Mouse (Mus musculus) embryonic facial prominence, embryonic 10.5 days (tissue): Measurements from ENCODE around the gene Rps3. TPM values are rescaled to one million over a fixed set of nuclear protein-coding genes. Genes with fewer than 3 reads are reported as not detected.
A peak's percentile ranks its signal among the peaks of the same experiment; 100 is the strongest.

Source experiments
- DNase-seq: peaks from one replicate; pipeline ENCODE4 v3.0.0-alpha.2; 2017; ENCODE audit warnings: low spot score
- H3K27ac ChIP-seq: fragments of 300-500 bp; sonication (generic); replicated peaks from 2 replicates; pipeline ENCODE4 v1.5.1; 2016; ENCODE audit warnings: mild to moderate bottlenecking
- H3K27me3 ChIP-seq: fragments of 300-500 bp; sonication (generic); replicated peaks from 2 replicates; pipeline ENCODE4 v1.6.1; 2016; ENCODE audit warnings: low read depth, mild to moderate bottlenecking; ENCODE audit not compliant: poor library complexity, severe bottlenecking
- H3K36me3 ChIP-seq: fragments of 300-500 bp; sonication (generic); replicated peaks from 2 replicates; pipeline ENCODE4 v1.6.1; 2016; ENCODE audit warnings: mild to moderate bottlenecking, moderate library complexity
- H3K4me1 ChIP-seq: fragments of 300-500 bp; sonication (generic); 2 replicates; pipeline ENCODE4 v1.6.1; 2016
- H3K4me3 ChIP-seq: fragments of 300-500 bp; sonication (generic); 2 replicates; pipeline ENCODE4 v1.5.1; 2016; ENCODE audit warnings: mild to moderate bottlenecking, moderate library complexity
- H3K9me3 ChIP-seq: fragments of 300-500 bp; sonication (generic); 2 replicates; pipeline ENCODE4 v1.6.1; 2016; ENCODE audit warnings: mild to moderate bottlenecking
- WGBS: fragments of 180-500 bp; shearing (Covaris S2); methylation state at CpG from one replicate; pipeline ENCODE4 v1.1.7; 2016; 5-methylcytosine and 5-hydroxymethylcytosine counted together
- polyA plus RNA-seq: library from polyadenylated mRNA; unstranded; fragments of >200 nt; fragmentation: Nextera tagmentation; extraction: Ambion mirVana; gene quantifications from 2 replicates; pipeline ENCODE4 v1.2.1, GENCODE M21; 2016

Rps3 gene
- polyA plus RNA-seq, 1 experiment from 2014 or later, result 805 TPM

DNA sequence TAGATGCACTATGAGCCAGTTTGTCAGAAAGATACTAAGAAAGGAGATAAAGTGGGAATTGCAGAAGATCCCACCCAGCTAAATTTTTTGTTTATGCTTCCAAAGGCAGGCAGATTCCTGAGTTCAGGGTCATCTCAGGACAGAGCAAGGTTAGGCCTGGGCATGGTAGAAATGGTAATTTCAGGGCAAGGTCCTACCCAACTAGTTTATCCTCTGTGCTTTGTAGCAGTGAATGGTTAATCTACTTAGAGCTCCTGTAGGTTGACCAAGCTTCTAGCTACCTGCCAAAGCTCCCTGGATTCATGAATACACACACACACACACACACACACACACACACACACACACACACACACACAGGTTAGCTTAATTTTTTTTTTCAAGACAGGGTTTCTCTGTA, 21.0 kb upstream of the Rps3 start:
- DNase-seq, result no peak
- Histone ChIP-seq H3K27ac (no peak overlapping the region), H3K4me3 (no peak overlapping the region), H3K9me3 (no peaks in the 10 kb centered on the region), H3K36me3 (no peaks in the 10 kb centered on the region), H3K4me1 (peaks cover 3% of the 10 kb centered on the region; the same call in 1 of the 2 replicates), H3K27me3 (no peaks in the 10 kb centered on the region)

DNA sequence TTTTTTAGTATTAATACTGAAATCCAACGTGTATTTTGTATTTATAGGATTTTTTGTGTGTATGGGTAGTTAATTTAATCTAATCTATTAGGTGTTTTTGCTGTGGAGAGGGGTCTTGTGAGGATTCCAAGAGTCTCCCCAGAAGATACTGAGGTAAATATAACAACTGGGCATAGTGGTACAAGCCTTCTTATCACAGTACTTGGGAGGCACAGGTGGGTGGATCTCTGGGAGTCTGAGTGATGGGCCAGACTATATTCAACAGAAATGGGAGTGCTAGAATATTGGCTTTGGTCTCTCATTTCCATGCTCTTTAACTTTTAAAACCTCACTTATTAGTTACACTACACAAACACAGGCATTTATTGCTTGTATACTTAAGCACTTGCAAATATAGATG, 17.6 kb upstream of the Rps3 start:
- Histone ChIP-seq H3K27ac (no peak overlapping the region), H3K4me1 (peaks cover 3% of the 10 kb centered on the region; the same call in 1 of the 2 replicates), H3K9me3 (no peaks in the 10 kb centered on the region), H3K4me3 (no peak overlapping the region), H3K36me3 (no peaks in the 10 kb centered on the region), H3K27me3 (no peaks in the 10 kb centered on the region)
- WGBS, result 41% methylated on average over 1 of the region's 1 CpGs
- DNase-seq, result no peak

DNA sequence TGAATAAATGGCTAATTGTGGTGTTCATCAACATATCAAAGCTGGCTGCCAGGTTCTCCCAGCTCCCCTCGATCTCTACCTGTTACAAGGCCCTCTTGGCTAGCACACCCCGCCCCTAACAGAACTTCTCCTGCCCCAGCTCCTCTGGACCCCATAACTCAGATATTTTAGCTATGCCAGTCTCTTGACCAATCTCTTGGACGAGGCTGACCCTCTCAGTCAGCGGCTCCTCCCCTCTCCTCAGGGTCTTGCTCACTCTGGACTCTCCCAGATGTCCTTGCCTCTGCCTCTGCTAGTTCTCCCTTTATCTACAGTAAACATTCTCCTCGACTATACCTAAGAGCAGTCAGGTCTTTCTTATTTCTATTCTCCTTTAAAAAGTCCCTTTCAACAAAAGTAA, 17.1 kb upstream of the Rps3 start:
- Histone ChIP-seq H3K9me3 (no peaks in the 10 kb centered on the region), H3K27ac (no peak overlapping the region), H3K4me1 (peaks cover 3% of the 10 kb centered on the region; the same call in 1 of the 2 replicates), H3K36me3 (no peaks in the 10 kb centered on the region), H3K4me3 (no peak overlapping the region), H3K27me3 (no peaks in the 10 kb centered on the region)
- WGBS, result 26% methylated on average over 5 of the region's 5 CpGs
- peak; percentile 21 for DNase-seq

GRCm38 (mm10) chr7:99500201-99500600, 16.7 kb upstream of the Rps3 start:
- peak; percentile 87 for DNase-seq
- Histone ChIP-seq H3K27ac (no peak overlapping the region), H3K4me1 (peaks cover 3% of the 10 kb centered on the region; the same call in 1 of the 2 replicates), H3K4me3 (no peak overlapping the region), H3K36me3 (no peaks in the 10 kb centered on the region), H3K9me3 (no peaks in the 10 kb centered on the region), H3K27me3 (no peaks in the 10 kb centered on the region)
- 2% methylated on average over 8 of the region's 8 CpGs for WGBS

- no peaks in the 10 kb centered on the region for H3K27me3 ChIP-seq
Observed at GRCm38 (mm10) chr7:99499128-99499527, 15.6 kb upstream of the Rps3 start.

GRCm38 (mm10) chr7:99489708-99490107, 6.2 kb upstream of the Rps3 start:
- Histone ChIP-seq H3K4me1 (no peaks in the 10 kb centered on the region), H3K27ac (no peak overlapping the region), H3K27me3 (peaks cover 10% of the 10 kb centered on the region), H3K4me3 (no peak overlapping the region), H3K9me3 (0 out of 2 replicates have a peak, but pooled peaks cover 4% of the 10 kb centered on the region), H3K36me3 (no peaks in the 10 kb centered on the region)
- DNase-seq, result no peak
- WGBS, result 81% methylated on average over 5 of the region's 5 CpGs

More at GRCm38 (mm10) chr7:99499128-99499527, 15.6 kb upstream of the Rps3 start:
- no peaks in the 10 kb centered on the region for H3K9me3 ChIP-seq
- H3K4me1 ChIP-seq, result peaks cover 3% of the 10 kb centered on the region; the same call in 1 of the 2 replicates
- 72% methylated on average over 1 of the region's 1 CpGs for WGBS
- H3K36me3 ChIP-seq, result no peaks in the 10 kb centered on the region
- no peak overlapping the region for H3K27ac ChIP-seq
- DNase-seq, result no peak
- H3K4me3 ChIP-seq, result no peak overlapping the region

GRCm38 (mm10) chr7:99484679-99485078, 1.1 kb upstream of the Rps3 start:
- Histone ChIP-seq H3K36me3 (peaks cover 30% of the 10 kb centered on the region), H3K4me1 (peaks cover 32% of the 10 kb centered on the region), H3K9me3 (no peaks in the 10 kb centered on the region), H3K27ac (no peak overlapping the region), H3K27me3 (peaks cover 10% of the 10 kb centered on the region), H3K4me3 (no peak overlapping the region)
- 93% methylated on average over 1 of the region's 1 CpGs for WGBS
- no peak for DNase-seq

GRCm38 (mm10) chr7:99483924-99484319, 384 bp upstream of the Rps3 start:
- Histone ChIP-seq H3K4me1 (peaks cover 38% of the 10 kb centered on the region), H3K27ac (peak overlapping the region; percentile 98; the same call in 1 of the 2 replicates), H3K9me3 (no peaks in the 10 kb centered on the region), H3K4me3 (peak overlapping the region; percentile 95), H3K36me3 (peaks cover 38% of the 10 kb centered on the region), H3K27me3 (peaks cover 10% of the 10 kb centered on the region)
- DNase-seq, result no peak
- 48% methylated on average over 8 of the region's 8 CpGs for WGBS

GRCm38 (mm10) chr7:99482637-99483036, 901 bp downstream of the Rps3 start:
- Histone ChIP-seq H3K9me3 (no peaks in the 10 kb centered on the region), H3K4me1 (peaks cover 40% of the 10 kb centered on the region), H3K4me3 (peak overlapping the region; percentile 95), H3K27ac (peak overlapping the region; percentile 98), H3K27me3 (peaks cover 10% of the 10 kb centered on the region), H3K36me3 (peaks cover 51% of the 10 kb centered on the region)
- WGBS, result 8% methylated on average over 6 of the region's 6 CpGs
- DNase-seq, result no peak

DNA sequence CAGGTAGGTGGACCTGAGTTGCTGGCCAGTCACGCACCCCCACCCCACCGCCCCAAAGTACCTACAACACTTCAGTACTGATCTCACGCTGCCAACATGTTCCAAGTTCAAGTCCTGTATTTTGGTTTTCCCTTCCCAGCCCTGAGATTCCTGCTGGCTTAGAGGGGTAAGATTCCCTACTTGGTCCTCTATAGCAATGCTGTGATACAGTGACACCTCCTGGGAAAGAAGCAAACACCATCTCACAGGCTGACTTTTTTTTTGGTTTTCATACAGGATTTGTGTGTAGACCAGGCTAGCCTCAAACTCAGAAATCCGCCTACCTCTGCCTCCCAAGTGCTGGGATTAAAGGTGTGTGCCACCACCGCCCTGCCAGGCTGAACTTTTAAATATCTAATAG, 6.3 kb downstream of the Rps3 start:
- H3K27ac ChIP-seq, result no peak overlapping the region
- no peaks in the 10 kb centered on the region for H3K9me3 ChIP-seq
- H3K4me1 ChIP-seq, result peaks cover 46% of the 10 kb centered on the region
- DNase-seq, result no peak
- H3K27me3 ChIP-seq, result no peaks in the 10 kb centered on the region
- H3K36me3 ChIP-seq, result peaks cover 96% of the 10 kb centered on the region
- no peak overlapping the region for H3K4me3 ChIP-seq
- 89% methylated on average over 5 of the region's 5 CpGs for WGBS

- no peaks in the 10 kb centered on the region for H3K27me3 ChIP-seq
- no peak overlapping the region for H3K27ac ChIP-seq
- no peaks in the 10 kb centered on the region for H3K9me3 ChIP-seq
- no peak overlapping the region for H3K4me3 ChIP-seq
- H3K36me3 ChIP-seq, result peaks cover 96% of the 10 kb centered on the region
- WGBS, result 47% methylated on average over 3 of the region's 3 CpGs
- no peak for DNase-seq
- peaks cover 40% of the 10 kb centered on the region for H3K4me1 ChIP-seq
Observed at GRCm38 (mm10) chr7:99476558-99477114, 6.9 kb downstream of the Rps3 start.

- 86% methylated on average over 2 of the region's 2 CpGs for WGBS
- peaks cover 95% of the 10 kb centered on the region for H3K36me3 ChIP-seq
- peaks cover 29% of the 10 kb centered on the region for H3K4me1 ChIP-seq
- no peak for DNase-seq
- H3K27ac ChIP-seq, result no peak overlapping the region
- H3K27me3 ChIP-seq, result peaks cover 5% of the 10 kb centered on the region; the same call in 1 of the 2 replicates
- H3K9me3 ChIP-seq, result no peaks in the 10 kb centered on the region
- H3K4me3 ChIP-seq, result no peak overlapping the region
Observed at GRCm38 (mm10) chr7:99475562-99475911, 8.0 kb downstream of the Rps3 start.

GRCm38 (mm10) chr7:99474836-99475561, 8.5 kb downstream of the Rps3 start:
- H3K4me1 ChIP-seq, result peaks cover 24% of the 10 kb centered on the region
- no peaks in the 10 kb centered on the region for H3K9me3 ChIP-seq
- DNase-seq, result no peak
- no peak overlapping the region for H3K4me3 ChIP-seq
- H3K27me3 ChIP-seq, result peaks cover 11% of the 10 kb centered on the region
- H3K36me3 ChIP-seq, result peaks cover 89% of the 10 kb centered on the region
- 0 out of 2 replicates have a peak overlapping the region, but pooled peaks have one; percentile 32 for H3K27ac ChIP-seq
- WGBS, result 74% methylated on average over 12 of the region's 12 CpGs
